Mouse (Mus musculus) lung, adult 2 months (tissue): ENCODE measurements at regions not wholly inside any gene's neighbourhood (a gene's known extent, or its start where the extent isn't known, plus 50 kb on each side); places are given as distances from the start of the nearest gene placed in this dataset.

ENCODE experiments used
- CTCF ChIP-seq: fragments of 200-500 bp; IDR thresholded peaks from 2 replicates; pipeline ENCODE4 v1.5.1; 2011; ENCODE audit warnings: mild to moderate bottlenecking, low read length, control low read depth; ENCODE audit not compliant: insufficient read depth
- POLR2A ChIP-seq: fragments of 200-500 bp; IDR thresholded peaks from 2 replicates; pipeline ENCODE4 v1.6.1; 2011; ENCODE audit warnings: low read depth, mild to moderate bottlenecking, control low read depth, low read length, borderline replicate concordance; ENCODE audit errors: extremely low read depth

GRCm38 (mm10) chr4:53935306-53935705 is 109.5 kb downstream of the Tmem38b start:
- TF ChIP-seq CTCF (no peak), POLR2A (no peak)
